Mouse (Mus musculus) MEL (cell line): ENCODE data around the gene Ppp1r15a. TPM values are rescaled to one million over a fixed set of nuclear protein-coding genes. Genes with fewer than 3 reads are reported as not detected.
"Not testable (repeated sequence)": the region's sequence is repeated elsewhere in the genome, so short reads cannot be mapped to it uniquely, and the experiment has no call there.

ENCODE experiments used
- DNase-seq: peaks from one replicate; pipeline ENCODE4 v3.0.0; 2011; ENCODE audit warnings: low read depth, low spot score
- H3K27ac ChIP-seq: 2 replicates; pipeline ENCODE4 v1.5.1; 2012; ENCODE audit warnings: low read depth, mild to moderate bottlenecking, control low read depth, low read length, moderate library complexity; ENCODE audit not compliant: control insufficient read depth
- H3K27me3 ChIP-seq, 2 experiments: fragments of 150-350 bp in 1 of 2; sonication (generic) in 1 of 2; 2 replicates each; pipeline ENCODE4 v1.6.1; 2012; ENCODE audit warnings: low read length in 2 of 2, mild to moderate bottlenecking in 2 of 2, improper control_type of control experiment in 1 of 2, moderate library complexity in 1 of 2; ENCODE audit not compliant: insufficient read depth in 2 of 2, control insufficient read depth in 1 of 2
- H3K36me3 ChIP-seq, 2 experiments: 2 replicates each; pipeline ENCODE4 v1.6.1; 2012 to 2014; ENCODE audit warnings: low read length in 2 of 2, improper control_type of control experiment in 1 of 2, inconsistent platforms in 1 of 2, mild to moderate bottlenecking in 1 of 2; ENCODE audit not compliant: insufficient read depth in 2 of 2, control insufficient read depth in 1 of 2
- H3K4me1 ChIP-seq, 2 experiments: fragments of 150-350 bp in 1 of 2; sonication (generic) in 1 of 2; 2 replicates each; pipeline ENCODE4 v1.6.1; 2012; ENCODE audit warnings: low read length in 2 of 2, improper control_type of control experiment in 1 of 2, mild to moderate bottlenecking in 1 of 2; ENCODE audit not compliant: insufficient read depth in 2 of 2, control insufficient read depth in 1 of 2
- H3K4me3 ChIP-seq, 2 experiments: fragments of 150-350 bp in 1 of 2; sonication (generic) in 1 of 2; 2 replicates each; pipeline ENCODE4 v1.5.1; 2012; ENCODE audit warnings: low read depth in 2 of 2, low read length in 2 of 2, mild to moderate bottlenecking in 2 of 2, moderate library complexity in 2 of 2, control low read depth in 1 of 2, improper control_type of control experiment in 1 of 2; ENCODE audit not compliant: control insufficient read depth in 1 of 2, insufficient read depth in 1 of 2
- H3K79me2 ChIP-seq: 2 replicates; pipeline ENCODE4 v1.6.1; 2012; ENCODE audit warnings: mild to moderate bottlenecking, low read length, moderate library complexity; ENCODE audit not compliant: control insufficient read depth, poor library complexity, insufficient read depth
- H3K9ac ChIP-seq: 2 replicates; pipeline ENCODE4 v1.6.1; 2012; ENCODE audit warnings: low read depth, mild to moderate bottlenecking, control low read depth, low read length, moderate library complexity; ENCODE audit not compliant: control insufficient read depth, poor library complexity, severe bottlenecking
- H3K9me3 ChIP-seq: fragments of 150-350 bp; sonication (generic); replicated peaks from 2 replicates; pipeline ENCODE4 v1.6.1; 2012; ENCODE audit warnings: mild to moderate bottlenecking, low read length, improper control_type of control experiment, moderate library complexity; ENCODE audit not compliant: insufficient read depth
- E2F4 ChIP-seq: IDR thresholded peaks from 2 replicates; pipeline ENCODE4 v1.6.1; 2011; ENCODE audit warnings: low read depth, low read length, improper control_type of control experiment, borderline replicate concordance
- ELF1 ChIP-seq: IDR thresholded peaks from 2 replicates; pipeline ENCODE4 v1.6.1; 2014; ENCODE audit warnings: low read depth, mild to moderate bottlenecking, inconsistent platforms, low read length, improper control_type of control experiment, moderate library complexity
- EP300 ChIP-seq, 2 experiments: IDR thresholded peaks; 2 replicates each; pipeline ENCODE4 v1.6.1; 2011; ENCODE audit warnings: improper control_type of control experiment in 2 of 2, low read length in 2 of 2, low read depth in 1 of 2, mild to moderate bottlenecking in 1 of 2
- GATA1 ChIP-seq: IDR thresholded peaks from 2 replicates; pipeline ENCODE4 v1.6.1; 2011; ENCODE audit warnings: low read depth, low read length, improper control_type of control experiment
- HCFC1 ChIP-seq: IDR thresholded peaks from 2 replicates; pipeline ENCODE4 v1.6.1; 2012; ENCODE audit warnings: low read depth, mild to moderate bottlenecking, inconsistent platforms, low read length, improper control_type of control experiment, moderate library complexity
- MEF2A ChIP-seq: IDR thresholded peaks from 2 replicates; pipeline ENCODE4 v1.6.1; 2014; ENCODE audit warnings: low read depth, mild to moderate bottlenecking, inconsistent platforms, low read length, improper control_type of control experiment; ENCODE audit not compliant: poor library complexity, insufficient replicate concordance, severe bottlenecking; ENCODE audit errors: extremely low read depth
- MYB ChIP-seq: IDR thresholded peaks from 2 replicates; pipeline ENCODE4 v1.6.1; 2011; ENCODE audit warnings: mild to moderate bottlenecking, low read depth, low read length, improper control_type of control experiment
- MYC ChIP-seq: IDR thresholded peaks from 2 replicates; pipeline ENCODE4 v1.6.1; 2011; ENCODE audit warnings: low read depth, mild to moderate bottlenecking, low read length, improper control_type of control experiment, moderate library complexity
- NELFE ChIP-seq: IDR thresholded peaks from 2 replicates; pipeline ENCODE4 v1.6.1; 2011; ENCODE audit warnings: low read depth, low read length, improper control_type of control experiment
- POLR2AphosphoS2 ChIP-seq: IDR thresholded peaks from 2 replicates; pipeline ENCODE4 v1.6.1; 2011; ENCODE audit warnings: low read length, improper control_type of control experiment
- POLR2AphosphoS5 ChIP-seq: IDR thresholded peaks from 2 replicates; pipeline ENCODE4 v1.6.1; 2012; ENCODE audit warnings: low read depth, borderline replicate concordance, mild to moderate bottlenecking, inconsistent platforms, low read length, moderate library complexity, mixed read lengths
- RAD21 ChIP-seq: IDR thresholded peaks from 2 replicates; pipeline ENCODE4 v1.6.1; 2011; ENCODE audit warnings: mild to moderate bottlenecking, low read depth, low read length, improper control_type of control experiment
- RCOR1 ChIP-seq: IDR thresholded peaks from 2 replicates; pipeline ENCODE4 v1.6.1; 2012; ENCODE audit warnings: low read depth, mild to moderate bottlenecking, inconsistent platforms, low read length, improper control_type of control experiment
- TAL1 ChIP-seq: IDR thresholded peaks from 2 replicates; pipeline ENCODE4 v1.6.1; 2012; ENCODE audit warnings: mild to moderate bottlenecking, inconsistent platforms, low read length, moderate library complexity, mixed read lengths
- TBP ChIP-seq: IDR thresholded peaks from 2 replicates; pipeline ENCODE4 v1.8.0; 2011; ENCODE audit warnings: low read depth, low read length, improper control_type of control experiment
- TCF12 ChIP-seq: IDR thresholded peaks from 2 replicates; pipeline ENCODE4 v1.6.1; 2014; ENCODE audit warnings: low read depth, mild to moderate bottlenecking, inconsistent platforms, low read length, improper control_type of control experiment, moderate library complexity
- USF1 ChIP-seq: IDR thresholded peaks from 2 replicates; pipeline ENCODE4 v1.6.1; 2014; ENCODE audit warnings: low read depth, mild to moderate bottlenecking, inconsistent platforms, low read length, improper control_type of control experiment, moderate library complexity
- ZKSCAN1 ChIP-seq: IDR thresholded peaks from 2 replicates; pipeline ENCODE4 v1.6.1; 2012; ENCODE audit warnings: low read depth, mild to moderate bottlenecking, inconsistent platforms, low read length, improper control_type of control experiment, moderate library complexity
- ZNF384 ChIP-seq: IDR thresholded peaks from 2 replicates; pipeline ENCODE4 v1.6.1; 2012; ENCODE audit warnings: low read depth, mild to moderate bottlenecking, inconsistent platforms, low read length, improper control_type of control experiment
- polyA plus RNA-seq, 2 experiments: library from polyadenylated mRNA; stranded (reverse) in 1 of 2; unstranded in 1 of 2; fragments of >175 nt in 1 of 2; fragments of >200 nt in 1 of 2; gene quantifications; 2 replicates each; pipeline versions ENCODE4 v1.2.1 to v1.2.4; 2012; ENCODE audit warnings: low replicate concordance in 2 of 2, low read depth in 1 of 2; ENCODE audit not compliant: insufficient read length in 2 of 2, insufficient read depth in 1 of 2, missing spikeins in 1 of 2
- total RNA-seq: library from RNA; depleted of rRNA; stranded (reverse); fragments of 300-350 nt; gene quantifications from 2 replicates; pipeline ENCODE4 v1.2.3, GENCODE M21; 2012

Ppp1r15a gene
- total and polyA plus RNA-seq, 3 experiments = 27.0 to 78.0 TPM; not detected in 1

DNA sequence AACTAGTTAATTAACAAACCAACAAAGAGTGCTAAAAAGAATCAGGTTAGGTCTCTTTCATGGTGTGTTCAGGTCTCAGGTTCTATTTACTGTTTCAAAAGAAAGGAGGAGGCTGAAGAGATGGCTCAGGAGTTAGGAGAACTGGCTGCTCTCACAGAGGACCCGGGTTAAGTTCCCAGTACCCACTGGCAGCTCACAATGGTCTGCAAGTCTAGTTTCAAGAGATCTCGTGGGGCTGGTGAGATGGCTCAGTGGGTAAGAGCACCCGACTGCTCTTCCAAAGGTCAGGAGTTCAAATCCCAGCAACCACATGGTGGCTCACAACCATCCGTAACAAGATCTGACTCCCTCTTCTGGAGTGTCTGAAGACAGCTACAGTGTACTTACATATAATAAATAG, 45.8 kb downstream of the Ppp1r15a start:
- H3K9ac ChIP-seq, H3K9me3 ChIP-seq, H3K4me3 ChIP-seq, H3K27ac ChIP-seq, H3K79me2 ChIP-seq, H3K27me3 ChIP-seq, DNase-seq: not testable (repeated sequence)
- peaks cover 0 to 16% of the 10 kb centered on the region in 2 experiments; a peak in 2 of 4 replicates for H3K36me3 ChIP-seq
- peaks cover 6 to 18% of the 10 kb centered on the region in 2 experiments; a peak in 3 of 4 replicates for H3K4me1 ChIP-seq
- TF ChIP-seq HCFC1 (0 out of 2 replicates have a peak, but pooled peaks have one; percentile 11), ZNF384 (peak; percentile 23; the same call in 1 of the 2 replicates), TBP (peak; percentile 95)

DNA sequence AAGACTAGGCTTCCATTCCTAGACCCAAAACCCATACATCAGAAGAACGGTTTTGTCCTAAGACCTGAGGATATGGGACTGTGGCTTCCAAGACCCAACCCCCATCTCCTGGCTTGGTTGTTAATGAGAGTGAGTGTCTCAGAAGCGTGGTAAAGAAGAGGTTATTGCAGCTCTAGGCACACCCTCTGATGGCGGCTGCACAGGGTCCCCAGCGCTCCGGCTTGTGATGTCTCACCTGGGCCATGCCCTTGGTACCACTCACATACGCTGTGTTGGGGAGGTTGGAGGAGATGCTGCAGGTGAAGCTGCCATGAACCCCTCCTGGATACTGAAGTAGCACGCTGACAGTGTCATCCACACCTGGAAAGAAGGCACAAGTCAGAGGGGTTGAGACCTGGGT, 47.3 kb downstream of the Ppp1r15a start:
- peaks cover 0 to 20% of the 10 kb centered on the region in 2 experiments; a peak in 2 of 4 replicates for H3K36me3 ChIP-seq
- peaks cover 6 to 24% of the 10 kb centered on the region in 2 experiments; a peak in 3 of 4 replicates for H3K4me1 ChIP-seq
- DNase-seq = no peak
- H3K79me2 ChIP-seq = peaks cover 3% of the 10 kb centered on the region; the same call in 1 of the 2 replicates
- no peaks in the 10 kb centered on the region for H3K27me3 ChIP-seq
- TF ChIP-seq RCOR1 = no peak
- no peak for TF ChIP-seq TBP
- TF ChIP-seq TAL1 = no peak
- no peak for TF ChIP-seq EP300 (IDR thresholded peaks at IDR 0.05; ENCODE audit: low read depth in 1 of 2, low read length in 2 of 2)
- TF ChIP-seq RAD21 = no peak
- TF ChIP-seq MEF2A = no peak
- no peak for TF ChIP-seq MYB
- TF ChIP-seq MYC = no peak
- TF ChIP-seq E2F4 = no peak
- no peak for TF ChIP-seq POLR2AphosphoS5
- no peak for TF ChIP-seq TCF12
- TF ChIP-seq GATA1 = no peak
- TF ChIP-seq HCFC1 = no peak
- no peak for TF ChIP-seq USF1
- TF ChIP-seq ELF1 = no peak
- TF ChIP-seq ZKSCAN1 = no peak
- no peak for TF ChIP-seq POLR2AphosphoS2
- no peak for TF ChIP-seq NELFE
- no peak overlapping the region for H3K9ac ChIP-seq
- H3K9me3 ChIP-seq = no peaks in the 10 kb centered on the region
- no peak overlapping the region for H3K27ac ChIP-seq
- H3K4me3 ChIP-seq = no peak overlapping the region
